22 mouse cellular contexts compared by ENCODE assay signal in genomic region chr5:110709256-110709655, GRCm38 (mm10). TPM values are rescaled to one million over a fixed set of nuclear protein-coding genes. Genes with fewer than 3 reads are reported as not detected.
DNase-seq lines count a peak whose midpoint lies in the region; ATAC-seq and TF ChIP-seq lines count a peak whose summit lies in the region.
"Had no signal": no experiment of that assay in that cellular context is flagged by ENCODE, and none has a peak within 500 bp of the region (broad histone marks: within the 10 kb centered on the region; RNA-seq: fewer than 3 reads in every experiment).

No protein-coding gene starts in this region.

- H3K4me2 ChIP-seq in midbrain, postnatal 0 days (ENCODE audit: low read depth, low read length, poor library complexity, severe bottlenecking) = no peak overlapping the region
- H3K4me2 ChIP-seq: heart, embryonic 13.5 days; hindbrain, embryonic 12.5 days; kidney, embryonic 15.5 days; neural tube, embryonic 12.5 days had no signal

- no peaks in the 10 kb centered on the region for H3K9me3 ChIP-seq in heart, embryonic 10.5 days
- H3K9me3 ChIP-seq in midbrain, postnatal 0 days (ENCODE audit: low read length) = no peaks in the 10 kb centered on the region
- H3K9me3 ChIP-seq: heart, embryonic 13.5 days; hindbrain, embryonic 12.5 days; kidney, embryonic 15.5 days; neural tube, embryonic 12.5 days had no signal

- no peaks in the 10 kb centered on the region for H3K4me1 ChIP-seq in heart, embryonic 10.5 days
- no peaks in the 10 kb centered on the region for H3K4me1 ChIP-seq in midbrain, postnatal 0 days (ENCODE audit: insufficient read depth, low read length)
- H3K4me1 ChIP-seq: heart, embryonic 13.5 days; hindbrain, embryonic 12.5 days; kidney, embryonic 15.5 days; neural tube, embryonic 12.5 days had no signal

- H3K27ac ChIP-seq in heart, embryonic 10.5 days = no peak overlapping the region
- H3K27ac ChIP-seq in midbrain, postnatal 0 days (ENCODE audit: low read depth, low read length) = no peak overlapping the region
- H3K27ac ChIP-seq: heart, embryonic 13.5 days; hindbrain, embryonic 12.5 days; kidney, embryonic 15.5 days; neural tube, embryonic 12.5 days; stomach, postnatal 0 days had no signal

- TF ChIP-seq CTCF in midbrain, postnatal 0 days (IDR thresholded peaks at IDR 0.05) = no peak

- H3K4me3 ChIP-seq in heart, embryonic 10.5 days = no peak overlapping the region
- H3K4me3 ChIP-seq in midbrain, postnatal 0 days (ENCODE audit: low read depth, low read length) = no peak overlapping the region
- H3K4me3 ChIP-seq: heart, embryonic 13.5 days; hindbrain, embryonic 12.5 days; kidney, embryonic 15.5 days; neural tube, embryonic 12.5 days had no signal

- 91% methylated on average over 4 of the region's 4 CpGs for whole genome bisulfite sequencing in heart, embryonic 10.5 days
- WGBS in midbrain, postnatal 0 days = 85% methylated on average over 4 of the region's 4 CpGs

- H3K9ac ChIP-seq in midbrain, postnatal 0 days (replicated peaks; ENCODE audit: low read length, poor library complexity, severe bottlenecking) = no peak overlapping the region
- H3K9ac ChIP-seq: forebrain, postnatal 0 days; heart, embryonic 13.5 days; hindbrain, embryonic 12.5 days; kidney, embryonic 15.5 days; neural tube, embryonic 12.5 days had no signal

- no peak for ATAC-seq in midbrain, postnatal 0 days (ENCODE audit: low FRiP score)
- ATAC-seq: forebrain, postnatal 0 days had no signal

- peak; percentile 11 for DNase-seq in heart, embryonic 10.5 days (ENCODE audit: low spot score)
- no peak for DNase-seq in heart, postnatal 4 days
- DNase-seq in left cerebral cortex, postnatal 25 days (ENCODE audit: low spot score in 2 of 2) = peak; percentile 29 to 73
- DNase-seq in left cerebral cortex, adult 8-10 months (ENCODE audit: low spot score in 2 of 2) = no peak
- peak; percentile 78 for DNase-seq in NIH3T3 (ENCODE audit: low read depth)
- DNase-seq in heart, adult 9 months (ENCODE audit: low spot score in 2 of 2) = no peak
- no peak for DNase-seq in midbrain, postnatal 0 days (ENCODE audit: low spot score)
- DNase-seq: adrenal gland, postnatal 25 days; cerebellum, adult 9-10 months; forebrain, postnatal 0 days; gastrocnemius, postnatal 14 days; heart, postnatal 14 days; kidney, adult 11 months; kidney, postnatal 36 days; lung, postnatal 4 days; midbrain, embryonic 14.5 days; retina, postnatal 1 day had no signal

- peaks cover 85% of the 10 kb centered on the region for H3K36me3 ChIP-seq in heart, embryonic 10.5 days
- H3K36me3 ChIP-seq in midbrain, postnatal 0 days (ENCODE audit: insufficient read depth, low read length) = peaks cover 39% of the 10 kb centered on the region

- H3K27me3 ChIP-seq in heart, embryonic 10.5 days (ENCODE audit: insufficient read depth, poor library complexity, severe bottlenecking) = no peaks in the 10 kb centered on the region
- H3K27me3 ChIP-seq in midbrain, postnatal 0 days (ENCODE audit: insufficient read depth, low read length) = no peaks in the 10 kb centered on the region
- H3K27me3 ChIP-seq: heart, embryonic 13.5 days; hindbrain, embryonic 12.5 days; kidney, embryonic 15.5 days; neural tube, embryonic 12.5 days had no signal

- intact Hi-C loops in left cerebral cortex, postnatal 25 days (cut with DNase I) = no loop called here

RNA-seq across cellular contexts. Expression of gene Ddx51, which starts 56.0 kb away (rescaled TPM):
- polyA plus RNA-seq in heart, embryonic 10.5 days (2016; fragmentation: Nextera tagmentation; extraction: Ambion mirVana) = 21.2 and 33.9 TPM in 2 replicates
- total RNA-seq in heart, postnatal 4 days (2021) = 10 to 100 TPM; 11.3 to 13.4 TPM
- total RNA-seq in left cerebral cortex, postnatal 25 days (2021) = 10 to 100 TPM; 23.7 to 26.4 TPM
- total RNA-seq in left cerebral cortex, adult 8-10 months (2022) = 10 to 100 TPM; 21.6 to 24.5 (median 22.8) TPM
- 5.8 and 7.7 TPM in 2 replicates for total RNA-seq in midbrain, postnatal 0 days (2014; rRNA removed)
- polyA plus RNA-seq in midbrain, postnatal 0 days (2015; fragmentation: Nextera tagmentation; extraction: Ambion mirVana) = 10.5 and 11.0 TPM in 2 replicates

RNA-seq across cellular contexts. Expression of gene Noc4l, which starts 56.0 kb away (rescaled TPM):
- polyA plus RNA-seq in heart, embryonic 10.5 days (2016; fragmentation: Nextera tagmentation; extraction: Ambion mirVana) = 55.1 and 73.2 TPM in 2 replicates
- total RNA-seq in heart, postnatal 4 days (2021) = 10 to 100 TPM; 19.3 to 21.0 TPM
- total RNA-seq in left cerebral cortex, postnatal 25 days (2021) = 10 to 100 TPM; 24.9 to 25.6 TPM
- total RNA-seq in left cerebral cortex, adult 8-10 months (2022) = 10 to 100 TPM; 20.0 to 31.3 (median 24.7) TPM
- 42.9 and 48.7 TPM in 2 replicates for total RNA-seq in midbrain, postnatal 0 days (2014; rRNA removed)
- 41.8 and 43.9 TPM in 2 replicates for polyA plus RNA-seq in midbrain, postnatal 0 days (2015; fragmentation: Nextera tagmentation; extraction: Ambion mirVana)

Comparison
In these comparisons a context has a peak if more than half of its experiments do, and no peak if none do; other contexts are left out.
1. DNase-seq: peak in heart, embryonic 10.5 days (single experiment), left cerebral cortex, postnatal 25 days (2 of 2) and NIH3T3 (single experiment); none in heart, postnatal 4 days (single experiment), left cerebral cortex, adult 8-10 months (0 of 2), heart, adult 9 months (0 of 2) and midbrain, postnatal 0 days (single experiment).